Mouse (Mus musculus): ENCODE results near the gene Ak5. TPM values are rescaled to one million over a fixed set of nuclear protein-coding genes. Genes with fewer than 3 reads are reported as not detected.
"Not testable (repeated sequence)": the region's sequence is repeated elsewhere in the genome, so short reads cannot be mapped to it uniquely, and the experiment has no call there.

Gene Ak5
- 3.1 and 3.6 TPM in 2 replicates for polyA plus RNA-seq (2015; fragmentation: Nextera tagmentation; extraction: Ambion mirVana)

GRCm38 (mm10) chr3:152668239-152668638 lies at the start of gene Ak5:
Ak5 (minus strand) TSS chr3:152668360.
- Histone ChIP-seq H3K36me3 (no peaks in the 10 kb centered on the region), H3K27ac (no peak within 1 kb of the TSS), H3K4me2 (peak within 1 kb of the TSS; percentile 98), H3K27me3 (peaks cover 53% of the 10 kb centered on the region), H3K4me1 (peaks cover 10% of the 10 kb centered on the region), H3K9ac (peak within 1 kb of the TSS; percentile 38), H3K4me3 (replicated peaks) (peak within 1 kb of the TSS; percentile 57), H3K9me3 (replicated peaks) (no peaks in the 10 kb centered on the region)
- ATAC-seq (replicated peaks; ENCODE audit: low FRiP score), result peak; percentile 22
- WGBS, result 0% methylated on average over 1 of the region's 5 CpGs

- Histone ChIP-seq H3K4me1 (peaks cover 8% of the 10 kb centered on the region), H3K4me3 (replicated peaks) (peak within 1 kb of the TSS; percentile 75), H3K9me3 (replicated peaks) (no peaks in the 10 kb centered on the region), H3K36me3 (0 out of 2 replicates have a peak, but pooled peaks cover 4% of the 10 kb centered on the region), H3K4me2 (peak within 1 kb of the TSS; percentile 74), H3K27ac (0 out of 2 replicates have a peak within 1 kb of the TSS, but pooled peaks have one; percentile 14), H3K9ac (peak within 1 kb of the TSS; percentile 69), H3K27me3 (no peaks in the 10 kb centered on the region)
- under 1% methylated on average over 48 of the region's 48 CpGs for WGBS
- ATAC-seq (replicated peaks; ENCODE audit: low FRiP score), result peak; percentile 88
These were observed 46.1 kb upstream of the Ak5 start, which contains the start of gene Pigk for GRCm38 (mm10) chr3:152713991-152714902. Pigk (plus strand) TSS chr3:152714100.

GRCm38 (mm10) chr3:152712957-152713356 lies 44.8 kb upstream of the Ak5 start:
- WGBS, result 62% methylated on average over 4 of the region's 4 CpGs
- Histone ChIP-seq H3K4me1 (peaks cover 8% of the 10 kb centered on the region), H3K4me2 (no peak overlapping the region), H3K27me3 (no peaks in the 10 kb centered on the region), H3K27ac (no peak overlapping the region), H3K9ac (no peak overlapping the region), H3K36me3 (no peaks in the 10 kb centered on the region), H3K4me3 (replicated peaks) (no peak overlapping the region), H3K9me3 (replicated peaks) (no peaks in the 10 kb centered on the region)
- no peak for ATAC-seq (replicated peaks; ENCODE audit: low FRiP score)

GRCm38 (mm10) chr3:152709936-152710335 lies 41.8 kb upstream of the Ak5 start:
- H3K9me3 ChIP-seq (replicated peaks), result no peaks in the 10 kb centered on the region
- WGBS, result 66% methylated on average over 3 of the region's 3 CpGs
- no peaks in the 10 kb centered on the region for H3K36me3 ChIP-seq
- no peak for ATAC-seq (replicated peaks; ENCODE audit: low FRiP score)
- no peak overlapping the region for H3K4me2 ChIP-seq
- H3K4me1 ChIP-seq, result peaks cover 6% of the 10 kb centered on the region
- H3K9ac ChIP-seq, result no peak overlapping the region
- H3K27me3 ChIP-seq, result no peaks in the 10 kb centered on the region
- H3K27ac ChIP-seq, result no peak overlapping the region
- H3K4me3 ChIP-seq (replicated peaks), result no peak overlapping the region

- no peaks in the 10 kb centered on the region for H3K9me3 ChIP-seq (replicated peaks)
- no peaks in the 10 kb centered on the region for H3K27me3 ChIP-seq
- 0 out of 2 replicates have a peak, but pooled peaks cover 3% of the 10 kb centered on the region for H3K4me1 ChIP-seq
- H3K4me2 ChIP-seq, result no peak overlapping the region
- no peak overlapping the region for H3K4me3 ChIP-seq (replicated peaks)
- no peak overlapping the region for H3K9ac ChIP-seq
- no peak overlapping the region for H3K27ac ChIP-seq
- 86% methylated on average over 5 of the region's 5 CpGs for WGBS
- no peak for ATAC-seq (replicated peaks; ENCODE audit: low FRiP score)
- H3K36me3 ChIP-seq, result no peaks in the 10 kb centered on the region
These were observed 39.2 kb upstream of the Ak5 start for GRCm38 (mm10) chr3:152707321-152707823.

GRCm38 (mm10) chr3:152706901-152707300 lies 38.7 kb upstream of the Ak5 start:
- Histone ChIP-seq H3K9me3 (replicated peaks) (no peaks in the 10 kb centered on the region), H3K4me2 (no peak overlapping the region), H3K36me3 (no peaks in the 10 kb centered on the region), H3K9ac (no peak overlapping the region), H3K27ac (no peak overlapping the region), H3K4me1 (0 out of 2 replicates have a peak, but pooled peaks cover 5% of the 10 kb centered on the region), H3K4me3 (replicated peaks) (no peak overlapping the region), H3K27me3 (no peaks in the 10 kb centered on the region)
- WGBS, result 87% methylated on average over 2 of the region's 2 CpGs
- no peak for ATAC-seq (replicated peaks; ENCODE audit: low FRiP score)

GRCm38 (mm10) chr3:152705826-152706225 lies 37.7 kb upstream of the Ak5 start:
- no peaks in the 10 kb centered on the region for H3K27me3 ChIP-seq
- no peaks in the 10 kb centered on the region for H3K9me3 ChIP-seq (replicated peaks)
- no peak overlapping the region for H3K9ac ChIP-seq
- H3K4me1 ChIP-seq, result 0 out of 2 replicates have a peak, but pooled peaks cover 5% of the 10 kb centered on the region
- H3K36me3 ChIP-seq, result no peaks in the 10 kb centered on the region
- 80% methylated on average over 5 of the region's 5 CpGs for WGBS
- no peak overlapping the region for H3K4me3 ChIP-seq (replicated peaks)
- H3K4me2 ChIP-seq, result no peak overlapping the region
- no peak for ATAC-seq (replicated peaks; ENCODE audit: low FRiP score)
- no peak overlapping the region for H3K27ac ChIP-seq

GRCm38 (mm10) chr3:152702274-152702843 lies 34.2 kb upstream of the Ak5 start:
- WGBS, result 55% methylated on average over 8 of the region's 8 CpGs
- Histone ChIP-seq H3K4me2 (peak overlapping the region; percentile 43), H3K27ac (no peak overlapping the region), H3K4me3 (replicated peaks) (peak overlapping the region; percentile 29), H3K4me1 (0 out of 2 replicates have a peak, but pooled peaks cover 5% of the 10 kb centered on the region), H3K9ac (no peak overlapping the region), H3K27me3 (no peaks in the 10 kb centered on the region), H3K36me3 (no peaks in the 10 kb centered on the region), H3K9me3 (replicated peaks) (no peaks in the 10 kb centered on the region)
- ATAC-seq (replicated peaks; ENCODE audit: low FRiP score), result 0 out of 2 replicates have a peak, but pooled peaks have one; percentile 54

- ATAC-seq (replicated peaks; ENCODE audit: low FRiP score); H3K27ac ChIP-seq; H3K9me3 ChIP-seq (replicated peaks); H3K4me2 ChIP-seq; H3K27me3 ChIP-seq; H3K4me1 ChIP-seq; H3K9ac ChIP-seq; H3K4me3 ChIP-seq (replicated peaks); H3K36me3 ChIP-seq: not testable (repeated sequence)
- WGBS, result 88% methylated on average over 8 of the region's 8 CpGs
These were observed 33.4 kb upstream of the Ak5 start for GRCm38 (mm10) chr3:152701536-152701935.

- Histone ChIP-seq H3K4me2 (no peak overlapping the region), H3K36me3 (no peaks in the 10 kb centered on the region), H3K4me1 (0 out of 2 replicates have a peak, but pooled peaks cover 5% of the 10 kb centered on the region), H3K9ac (no peak overlapping the region), H3K27me3 (no peaks in the 10 kb centered on the region), H3K9me3 (replicated peaks) (no peaks in the 10 kb centered on the region), H3K4me3 (replicated peaks) (no peak overlapping the region), H3K27ac (no peak overlapping the region)
- no peak for ATAC-seq (replicated peaks; ENCODE audit: low FRiP score)
- 35% methylated on average over 8 of the region's 8 CpGs for WGBS
These were observed 31.1 kb upstream of the Ak5 start for GRCm38 (mm10) chr3:152699261-152699660.

GRCm38 (mm10) chr3:152698017-152698416 lies 29.9 kb upstream of the Ak5 start:
- ATAC-seq (replicated peaks; ENCODE audit: low FRiP score), result no peak
- H3K4me2 ChIP-seq, result no peak overlapping the region
- H3K27me3 ChIP-seq, result no peaks in the 10 kb centered on the region
- 0 out of 2 replicates have a peak, but pooled peaks cover 5% of the 10 kb centered on the region for H3K4me1 ChIP-seq
- WGBS, result 80% methylated on average over 5 of the region's 5 CpGs
- H3K36me3 ChIP-seq, result no peaks in the 10 kb centered on the region
- no peak overlapping the region for H3K4me3 ChIP-seq (replicated peaks)
- H3K27ac ChIP-seq, result no peak overlapping the region
- H3K9ac ChIP-seq, result no peak overlapping the region
- H3K9me3 ChIP-seq (replicated peaks), result no peaks in the 10 kb centered on the region

- no peak for ATAC-seq (replicated peaks; ENCODE audit: low FRiP score)
- Histone ChIP-seq H3K27me3 (no peaks in the 10 kb centered on the region), H3K9me3 (replicated peaks) (no peaks in the 10 kb centered on the region), H3K27ac (no peak overlapping the region), H3K4me1 (no peaks in the 10 kb centered on the region), H3K9ac (no peak overlapping the region), H3K4me3 (replicated peaks) (no peak overlapping the region), H3K4me2 (no peak overlapping the region), H3K36me3 (no peaks in the 10 kb centered on the region)
- 89% methylated on average over 3 of the region's 3 CpGs for WGBS
These were observed 26.8 kb upstream of the Ak5 start for GRCm38 (mm10) chr3:152694950-152695349.
